Mouse (Mus musculus) left cerebral cortex, postnatal 4 days (tissue): Measurements from ENCODE around the gene Gm21679. TPM values are rescaled to one million over a fixed set of nuclear protein-coding genes. Genes with fewer than 3 reads are reported as not detected.
"Not testable (repeated sequence)": the region's sequence is repeated elsewhere in the genome, so short reads cannot be mapped to it uniquely, and the experiment has no call there.

Source experiments
- DNase-seq: peaks from one replicate; pipeline ENCODE4 v3.0.0-alpha.2; 2022
- intact Hi-C: fragments of 180-260 bp; cut with DNase I; formaldehyde crosslinking; loops from one replicate; pipeline ENCODE4 v1.15.1; 2025
- total RNA-seq, 2 experiments: library from RNA; stranded (reverse); gene quantifications; 2 replicates each; pipeline ENCODE4 v1.2.3; 2021

Gene Gm21679
- total RNA-seq: not detected

DNA sequence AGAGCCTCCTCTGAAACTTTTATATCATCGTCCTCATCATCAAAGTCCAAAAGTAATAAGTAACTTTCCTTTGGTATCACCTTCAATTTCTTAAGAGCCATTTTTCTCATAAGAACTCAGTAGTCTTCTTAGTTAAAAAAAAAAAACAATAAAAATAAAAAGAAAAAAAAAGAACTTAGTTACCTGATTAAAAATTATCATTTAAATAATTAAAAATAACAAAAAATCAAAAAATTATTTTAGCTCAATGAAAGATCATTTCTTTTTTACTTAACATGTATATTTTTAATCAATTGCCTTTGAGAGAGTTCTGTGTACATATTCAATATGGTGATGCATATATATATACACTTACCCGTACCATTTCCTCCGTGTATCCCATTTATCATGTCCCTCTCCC, at the start of gene Gm21679:
TSS of gene Gm21679 (minus strand) at position 101 of the 400 bp plus-strand sequence.
- DNase-seq, intact Hi-C loops: not testable (repeated sequence)
